ENCODE assay signal across 8 mouse cellular contexts in the genomic region with DNA sequence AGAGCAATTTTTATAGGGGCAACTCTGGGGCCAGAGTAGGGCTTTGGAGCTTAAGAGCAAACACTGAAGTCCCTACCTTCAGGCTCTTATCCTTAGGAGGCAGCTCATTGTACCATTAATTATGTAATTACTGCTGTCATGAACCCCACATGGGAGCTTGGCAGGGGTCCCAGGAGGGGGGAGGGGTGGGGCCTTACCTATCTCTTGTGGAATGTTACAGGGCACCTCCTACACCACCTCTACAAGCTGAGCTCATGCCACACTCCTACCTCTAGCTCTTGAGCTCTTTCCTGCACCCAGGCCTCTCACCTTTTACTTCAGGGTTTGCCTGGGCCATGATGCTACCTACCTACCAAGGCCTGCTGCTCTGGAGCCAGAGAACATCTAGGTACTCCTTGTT. TPM values are rescaled to one million over a fixed set of nuclear protein-coding genes. Genes with fewer than 3 reads are reported as not detected.
DNase-seq lines count a peak whose midpoint lies in the region; ATAC-seq and TF ChIP-seq lines count a peak whose summit lies in the region.

No protein-coding gene starts in this region.

- no peaks in the 10 kb centered on the region for H3K9me3 ChIP-seq in intestine, embryonic 14.5 days (ENCODE audit: control insufficient read depth, low read length)

- H3K36me3 ChIP-seq in intestine, embryonic 14.5 days (ENCODE audit: control insufficient read depth, insufficient read depth, low read length): peaks cover 10% of the 10 kb centered on the region; the same call in 1 of the 2 replicates

- no peak for DNase-seq in gastrocnemius, adult 2 months
- DNase-seq in gastrocnemius, adult 8-10 months (ENCODE audit: low spot score in 2 of 2): no peak
- peak; percentile 75 for DNase-seq in cerebellum, adult 9-11 months
- peak; percentile 75 for DNase-seq in intestine, embryonic 14.5 days (ENCODE audit: low spot score)
- peak; percentile 83 for DNase-seq in lung, postnatal 25 days (ENCODE audit: low spot score)
- DNase-seq in layer of hippocampus, adult 11-12 months (ENCODE audit: low spot score): no peak
- no peak for DNase-seq in spleen, postnatal 4 days (ENCODE audit: low spot score in 2 of 2)
- no peak for DNase-seq in right cerebral cortex, postnatal 14 days

- no peak for ATAC-seq in intestine, embryonic 14.5 days (replicated peaks; ENCODE audit: low FRiP score, low TSS enrichment, low read depth)

- H3K9ac ChIP-seq in intestine, embryonic 14.5 days (ENCODE audit: low read length): no peak overlapping the region

- no peaks in the 10 kb centered on the region for H3K27me3 ChIP-seq in intestine, embryonic 14.5 days (replicated peaks; ENCODE audit: control insufficient read depth, insufficient read depth, low read length)

- H3K4me3 ChIP-seq in gastrocnemius, adult 2 months: no peak overlapping the region
- no peak overlapping the region for H3K4me3 ChIP-seq in intestine, embryonic 14.5 days (ENCODE audit: low read depth, low read length)

- no peak for TF ChIP-seq CTCF in gastrocnemius, adult 2 months (IDR thresholded peaks at IDR 0.05)

- H3K4me2 ChIP-seq in intestine, embryonic 14.5 days (ENCODE audit: low read length): 0 out of 2 replicates have a peak overlapping the region, but pooled peaks have one; percentile 99

- intact Hi-C loops in gastrocnemius, adult 2 months (cut with DNase I): no loop called here

- H3K27ac ChIP-seq in gastrocnemius, adult 2 months: peak overlapping the region; percentile 93; the same call in 1 of the 2 replicates
- H3K27ac ChIP-seq in intestine, embryonic 14.5 days (ENCODE audit: low read depth): no peak overlapping the region

- H3K4me1 ChIP-seq in intestine, embryonic 14.5 days (replicated peaks; ENCODE audit: control insufficient read depth, insufficient read depth, low read length): peaks cover 82% of the 10 kb centered on the region

RNA-seq across cellular contexts. Expression of a gene that starts 43.9 kb away (rescaled TPM):
- total RNA-seq in gastrocnemius, adult 2 months (2021): 10 to 100 TPM; 27.5 to 43.4 TPM
- 10 to 100 TPM; 35.4 to 57.5 (median 43.5) TPM for total RNA-seq in gastrocnemius, adult 8-10 months (2022)
- 85.0 and 97.7 TPM in 2 replicates for polyA plus RNA-seq in intestine, embryonic 14.5 days (2014; fragmentation: Nextera tagmentation; extraction: Ambion mirVana)

Comparison
In these comparisons a context has a peak if more than half of its experiments do, and no peak if none do; other contexts are left out.
1. DNase-seq: peak in cerebellum, adult 9-11 months (single experiment), intestine, embryonic 14.5 days (single experiment) and lung, postnatal 25 days (single experiment); none in gastrocnemius, adult 2 months (single experiment), gastrocnemius, adult 8-10 months (0 of 2), layer of hippocampus, adult 11-12 months (single experiment), spleen, postnatal 4 days (0 of 2) and right cerebral cortex, postnatal 14 days (single experiment).